8 mouse cellular contexts compared by ENCODE assay signal in the genomic region with DNA sequence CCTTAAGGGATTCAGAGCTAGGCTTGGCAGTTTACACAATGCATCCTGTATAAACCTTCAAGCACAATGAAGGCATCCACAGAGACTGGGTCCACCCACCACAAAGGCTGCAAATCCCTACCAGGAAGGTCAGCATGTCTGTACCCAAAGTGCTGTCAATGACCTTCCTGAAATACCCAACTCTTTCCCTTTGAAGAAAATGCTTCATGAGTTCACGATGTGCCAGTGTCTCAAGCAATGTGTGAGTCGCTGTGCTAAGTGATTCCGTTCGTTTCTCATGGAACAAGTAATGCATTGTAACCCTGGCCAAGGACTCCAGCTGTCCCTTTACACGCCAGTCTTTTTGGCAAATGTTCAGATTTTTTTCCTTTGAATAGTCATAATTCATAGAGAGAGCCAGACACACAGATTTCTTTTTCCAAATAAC.
DNase-seq lines count a peak whose midpoint lies in the region; ATAC-seq lines count a peak whose summit lies in the region.

No protein-coding gene starts in this region.

- no peak for ATAC-seq in inflammation-experienced regulatory T-cells, adult 6 months

- intact Hi-C loops in left cerebral cortex, postnatal 36 days (cut with DNase I): no loop called here

- peak; percentile 30 for DNase-seq in layer of hippocampus, adult 11-12 months (ENCODE audit: low spot score)
- no peak for DNase-seq in layer of hippocampus, postnatal 25 days (ENCODE audit: extremely low spot score in 1 of 2, low spot score in 1 of 2)
- peak; percentile 36 for DNase-seq in cerebellum, adult 9-10 months
- DNase-seq in frontal cortex, postnatal 10 days (ENCODE audit: low spot score in 2 of 2): peak; percentile 9 to 34
- DNase-seq in left cerebral cortex, postnatal 36 days (ENCODE audit: low spot score in 2 of 2): peak; percentile 3 to 11
- DNase-seq in skeletal muscle tissue, adult 2 months (ENCODE audit: low read depth, low spot score): peak; percentile 51
- no peak for DNase-seq in ovary, postnatal 10 days (ENCODE audit: low spot score)

Comparison
In these comparisons a context has a peak if more than half of its experiments do, and no peak if none do; other contexts are left out.
1. DNase-seq: peak in layer of hippocampus, adult 11-12 months (single experiment), cerebellum, adult 9-10 months (single experiment), frontal cortex, postnatal 10 days (2 of 2), left cerebral cortex, postnatal 36 days (2 of 2) and skeletal muscle tissue, adult 2 months (single experiment); none in layer of hippocampus, postnatal 25 days (0 of 2) and ovary, postnatal 10 days (single experiment).